Mouse (Mus musculus): ENCODE results near the gene Os9.

GRCm38 (mm10) chr10:127147135-127147534 lies 26.2 kb upstream of the Os9 start:
- TF ChIP-seq POLR2A (IDR thresholded peaks at IDR 0.05; ENCODE audit: control insufficient read depth in 1 of 2, insufficient read depth in 1 of 2, low read depth in 1 of 2, low read length in 2 of 2, poor library complexity in 1 of 2) (no peak), SMC3 (IDR thresholded peaks at IDR 0.05; ENCODE audit: low read depth, low read length) (no peak), MXI1 (IDR thresholded peaks at IDR 0.05; ENCODE audit: low read depth, low read length) (no peak), CTCF (IDR thresholded peaks at IDR 0.05 in 2 of 3, conservative IDR thresholded peaks at IDR 0.05 in 1 of 3; ENCODE audit: control insufficient read depth in 1 of 3, insufficient read depth in 1 of 3, low read depth in 2 of 3, low read length in 3 of 3, poor library complexity in 1 of 3, severe bottlenecking in 1 of 3) (no peak), POLR2AphosphoS2 (IDR thresholded peaks at IDR 0.05; ENCODE audit: low read length) (no peak), MYC (IDR thresholded peaks at IDR 0.05; ENCODE audit: low read depth, low read length) (no peak), NRF1 (IDR thresholded peaks at IDR 0.05; ENCODE audit: insufficient read depth, low read depth, low read length, poor library complexity, severe bottlenecking) (no peak), MAX (IDR thresholded peaks at IDR 0.05; ENCODE audit: low read length) (no peak), EP300 (IDR thresholded peaks at IDR 0.05; ENCODE audit: low read depth in 1 of 2, low read length in 2 of 2) (no peak)

Measured in MEL (cell line).